Mouse (Mus musculus) intestine, embryonic 15.5 days (tissue): Measurements from ENCODE around the gene Pex19. TPM values are rescaled to one million over a fixed set of nuclear protein-coding genes. Genes with fewer than 3 reads are reported as not detected.

Source experiments
- ATAC-seq: fragments of 200-750 bp; cut with Nextera tagmentation; 2 replicates; pipeline ENCODE4 v1.8.0; 2017; ENCODE audit warnings: moderate TSS enrichment, moderate library complexity
- H3K27ac ChIP-seq: fragments of 300-500 bp; sonication (generic); 2 replicates; pipeline ENCODE4 v1.5.1; 2015; ENCODE audit warnings: mild to moderate bottlenecking, inconsistent platforms
- H3K27me3 ChIP-seq: fragments of 300-500 bp; sonication (generic); replicated peaks from 2 replicates; pipeline ENCODE4 v1.6.1; 2015; ENCODE audit warnings: inconsistent platforms
- H3K36me3 ChIP-seq: fragments of 300-500 bp; sonication (generic); 2 replicates; pipeline ENCODE4 v1.6.1; 2015; ENCODE audit warnings: inconsistent platforms
- H3K4me1 ChIP-seq: fragments of 300-500 bp; sonication (generic); replicated peaks from 2 replicates; pipeline ENCODE4 v1.6.1; 2015; ENCODE audit warnings: inconsistent platforms
- H3K4me2 ChIP-seq: fragments of 300-500 bp; sonication (generic); replicated peaks from 2 replicates; pipeline ENCODE4 v1.6.1; 2015; ENCODE audit warnings: mild to moderate bottlenecking, inconsistent platforms
- H3K4me3 ChIP-seq: fragments of 300-500 bp; sonication (generic); replicated peaks from 2 replicates; pipeline ENCODE4 v1.5.1; 2015; ENCODE audit warnings: inconsistent platforms
- H3K9ac ChIP-seq: fragments of 300-500 bp; sonication (generic); 2 replicates; pipeline ENCODE4 v1.6.1; 2015; ENCODE audit warnings: inconsistent platforms
- H3K9me3 ChIP-seq: fragments of 300-500 bp; sonication (generic); 2 replicates; pipeline ENCODE4 v1.6.1; 2016; ENCODE audit warnings: inconsistent platforms
- WGBS: fragments of 180-500 bp; shearing (Covaris S2); methylation state at CpG from one replicate; pipeline ENCODE4 v1.1.7; 2015; 5-methylcytosine and 5-hydroxymethylcytosine counted together
- polyA plus RNA-seq: library from polyadenylated mRNA; unstranded; fragments of >200 nt; fragmentation: Nextera tagmentation; extraction: Ambion mirVana; gene quantifications from 2 replicates; pipeline ENCODE4 v1.2.1, GENCODE M21; 2015

Pex19 gene
- polyA plus RNA-seq, 1 experiment from 2014 or later = 143 TPM

GRCm38 (mm10) chr1:172116948-172117347 lies 9.6 kb upstream of the Pex19 start:
- no peak overlapping the region for H3K4me3 ChIP-seq
- H3K4me1 ChIP-seq = no peaks in the 10 kb centered on the region
- ATAC-seq = no peak
- no peaks in the 10 kb centered on the region for H3K27me3 ChIP-seq
- 89% methylated on average over 5 of the region's 5 CpGs for WGBS
- H3K27ac ChIP-seq = no peak overlapping the region
- peaks cover 77% of the 10 kb centered on the region for H3K36me3 ChIP-seq
- H3K4me2 ChIP-seq = no peak overlapping the region
- H3K9me3 ChIP-seq = no peaks in the 10 kb centered on the region
- no peak overlapping the region for H3K9ac ChIP-seq

- Histone ChIP-seq H3K4me3 (no peak overlapping the region), H3K9ac (no peak overlapping the region), H3K4me1 (no peaks in the 10 kb centered on the region), H3K27me3 (no peaks in the 10 kb centered on the region), H3K36me3 (peaks cover 70% of the 10 kb centered on the region), H3K4me2 (no peak overlapping the region), H3K27ac (no peak overlapping the region), H3K9me3 (no peaks in the 10 kb centered on the region)
- 83% methylated on average over 6 of the region's 6 CpGs for WGBS
- ATAC-seq = no peak
These were observed 7.5 kb upstream of the Pex19 start for GRCm38 (mm10) chr1:172119100-172119499.

- Histone ChIP-seq H3K27ac (no peak overlapping the region), H3K4me3 (no peak overlapping the region), H3K9ac (no peak overlapping the region), H3K27me3 (no peaks in the 10 kb centered on the region), H3K4me1 (no peaks in the 10 kb centered on the region), H3K9me3 (no peaks in the 10 kb centered on the region), H3K4me2 (no peak overlapping the region), H3K36me3 (peaks cover 67% of the 10 kb centered on the region)
- 51% methylated on average over 3 of the region's 3 CpGs for WGBS
- 0 out of 2 replicates have a peak, but pooled peaks have one; percentile 39 for ATAC-seq
These were observed 6.8 kb upstream of the Pex19 start for GRCm38 (mm10) chr1:172119720-172120119.

GRCm38 (mm10) chr1:172122671-172123070 lies 3.9 kb upstream of the Pex19 start:
- Histone ChIP-seq H3K4me2 (no peak overlapping the region), H3K9ac (no peak overlapping the region), H3K9me3 (no peaks in the 10 kb centered on the region), H3K27me3 (no peaks in the 10 kb centered on the region), H3K4me3 (no peak overlapping the region), H3K36me3 (peaks cover 44% of the 10 kb centered on the region), H3K27ac (no peak overlapping the region), H3K4me1 (peaks cover 6% of the 10 kb centered on the region; the same call in 1 of the 2 replicates)
- 81% methylated on average over 2 of the region's 2 CpGs for WGBS
- ATAC-seq = no peak

GRCm38 (mm10) chr1:172124572-172124971 lies 2.0 kb upstream of the Pex19 start:
- 79% methylated on average over 6 of the region's 6 CpGs for WGBS
- H3K4me3 ChIP-seq = no peak overlapping the region
- H3K27ac ChIP-seq = no peak overlapping the region
- H3K4me2 ChIP-seq = no peak overlapping the region
- no peak for ATAC-seq
- H3K4me1 ChIP-seq = peaks cover 12% of the 10 kb centered on the region; the same call in 1 of the 2 replicates
- no peaks in the 10 kb centered on the region for H3K27me3 ChIP-seq
- H3K36me3 ChIP-seq = peaks cover 31% of the 10 kb centered on the region
- H3K9ac ChIP-seq = no peak overlapping the region
- no peaks in the 10 kb centered on the region for H3K9me3 ChIP-seq

GRCm38 (mm10) chr1:172127487-172127886 lies 932 bp downstream of the Pex19 start:
- peak; percentile 48 for ATAC-seq
- peak overlapping the region; percentile 67 for H3K4me2 ChIP-seq
- H3K27ac ChIP-seq = 0 out of 2 replicates have a peak overlapping the region, but pooled peaks have one; percentile 8
- H3K4me1 ChIP-seq = peaks cover 12% of the 10 kb centered on the region; the same call in 1 of the 2 replicates
- no peaks in the 10 kb centered on the region for H3K27me3 ChIP-seq
- H3K36me3 ChIP-seq = peaks cover 27% of the 10 kb centered on the region
- no peaks in the 10 kb centered on the region for H3K9me3 ChIP-seq
- peak overlapping the region; percentile 56 for H3K4me3 ChIP-seq
- 24% methylated on average over 5 of the region's 5 CpGs for WGBS
- H3K9ac ChIP-seq = peak overlapping the region; percentile 68

- Histone ChIP-seq H3K36me3 (peaks cover 31% of the 10 kb centered on the region), H3K4me2 (no peak overlapping the region), H3K27me3 (no peaks in the 10 kb centered on the region), H3K27ac (no peak overlapping the region), H3K9ac (no peak overlapping the region), H3K4me3 (no peak overlapping the region), H3K4me1 (peaks cover 12% of the 10 kb centered on the region; the same call in 1 of the 2 replicates), H3K9me3 (no peaks in the 10 kb centered on the region)
- 95% methylated on average over 15 of the region's 15 CpGs for WGBS
- ATAC-seq = no peak
These were observed 2.0 kb downstream of the Pex19 start for GRCm38 (mm10) chr1:172128563-172128962.

- Histone ChIP-seq H3K4me3 (no peak overlapping the region), H3K4me2 (no peak overlapping the region), H3K9ac (no peak overlapping the region), H3K27me3 (no peaks in the 10 kb centered on the region), H3K4me1 (peaks cover 12% of the 10 kb centered on the region; the same call in 1 of the 2 replicates), H3K9me3 (no peaks in the 10 kb centered on the region), H3K36me3 (peaks cover 32% of the 10 kb centered on the region), H3K27ac (no peak overlapping the region)
- no peak for ATAC-seq
- WGBS = 63% methylated on average over 2 of the region's 2 CpGs
These were observed 2.6 kb downstream of the Pex19 start for GRCm38 (mm10) chr1:172129108-172129507.

GRCm38 (mm10) chr1:172129780-172130179 lies 3.2 kb downstream of the Pex19 start:
- WGBS = 94% methylated on average over 5 of the region's 5 CpGs
- H3K4me3 ChIP-seq = no peak overlapping the region

GRCm38 (mm10) chr1:172132319-172132718 lies 5.8 kb downstream of the Pex19 start:
- no peak overlapping the region for H3K9ac ChIP-seq
- no peaks in the 10 kb centered on the region for H3K27me3 ChIP-seq
- no peak overlapping the region for H3K27ac ChIP-seq
- no peaks in the 10 kb centered on the region for H3K9me3 ChIP-seq
- H3K4me1 ChIP-seq = peaks cover 10% of the 10 kb centered on the region; the same call in 1 of the 2 replicates
- 79% methylated on average over 7 of the region's 7 CpGs for WGBS
- H3K36me3 ChIP-seq = peaks cover 41% of the 10 kb centered on the region
- no peak overlapping the region for H3K4me2 ChIP-seq
- no peak overlapping the region for H3K4me3 ChIP-seq
- ATAC-seq = no peak

More at GRCm38 (mm10) chr1:172129780-172130179, 3.2 kb downstream of the Pex19 start:
- Histone ChIP-seq H3K36me3 (peaks cover 37% of the 10 kb centered on the region), H3K27me3 (no peaks in the 10 kb centered on the region), H3K9ac (no peak overlapping the region), H3K4me1 (peaks cover 12% of the 10 kb centered on the region; the same call in 1 of the 2 replicates), H3K4me2 (no peak overlapping the region), H3K9me3 (no peaks in the 10 kb centered on the region), H3K27ac (no peak overlapping the region)
- ATAC-seq = no peak

GRCm38 (mm10) chr1:172133535-172133934 lies 7.0 kb downstream of the Pex19 start:
- H3K4me1 ChIP-seq = 0 out of 2 replicates have a peak, but pooled peaks cover under 1% of the 10 kb centered on the region
- H3K9me3 ChIP-seq = no peaks in the 10 kb centered on the region
- 0 out of 2 replicates have a peak overlapping the region, but pooled peaks have one; percentile 15 for H3K27ac ChIP-seq
- H3K4me3 ChIP-seq = no peak overlapping the region
- WGBS = 76% methylated on average over 7 of the region's 7 CpGs
- no peak overlapping the region for H3K4me2 ChIP-seq
- H3K36me3 ChIP-seq = peaks cover 40% of the 10 kb centered on the region
- no peak overlapping the region for H3K9ac ChIP-seq
- ATAC-seq = no peak; the same call in 1 of the 2 replicates
- no peaks in the 10 kb centered on the region for H3K27me3 ChIP-seq

GRCm38 (mm10) chr1:172134072-172134471 lies 7.5 kb downstream of the Pex19 start:
- H3K27me3 ChIP-seq = no peaks in the 10 kb centered on the region
- no peaks in the 10 kb centered on the region for H3K4me1 ChIP-seq
- no peaks in the 10 kb centered on the region for H3K9me3 ChIP-seq
- 87% methylated on average over 4 of the region's 4 CpGs for WGBS
- H3K36me3 ChIP-seq = peaks cover 38% of the 10 kb centered on the region
- no peak overlapping the region for H3K4me2 ChIP-seq
- H3K9ac ChIP-seq = no peak overlapping the region
- H3K27ac ChIP-seq = peak overlapping the region; percentile 15
- no peak overlapping the region for H3K4me3 ChIP-seq
- no peak for ATAC-seq

GRCm38 (mm10) chr1:172140160-172140559 lies 13.6 kb downstream of the Pex19 start:
- Histone ChIP-seq H3K9ac (no peak overlapping the region), H3K4me1 (no peaks in the 10 kb centered on the region), H3K36me3 (0 out of 2 replicates have a peak, but pooled peaks cover under 1% of the 10 kb centered on the region), H3K9me3 (no peaks in the 10 kb centered on the region), H3K27ac (no peak overlapping the region), H3K4me3 (no peak overlapping the region), H3K4me2 (no peak overlapping the region), H3K27me3 (no peaks in the 10 kb centered on the region)
- ATAC-seq = no peak
- WGBS = 77% methylated on average over 2 of the region's 2 CpGs
